Mouse (Mus musculus) left cerebral cortex, adult 11 months (tissue): Measurements from ENCODE around the gene AI182371.

ENCODE experiments used
- DNase-seq: peaks from one replicate; pipeline ENCODE4 v3.0.0; 2022; ENCODE audit warnings: low spot score

The AI182371 gene

DNA sequence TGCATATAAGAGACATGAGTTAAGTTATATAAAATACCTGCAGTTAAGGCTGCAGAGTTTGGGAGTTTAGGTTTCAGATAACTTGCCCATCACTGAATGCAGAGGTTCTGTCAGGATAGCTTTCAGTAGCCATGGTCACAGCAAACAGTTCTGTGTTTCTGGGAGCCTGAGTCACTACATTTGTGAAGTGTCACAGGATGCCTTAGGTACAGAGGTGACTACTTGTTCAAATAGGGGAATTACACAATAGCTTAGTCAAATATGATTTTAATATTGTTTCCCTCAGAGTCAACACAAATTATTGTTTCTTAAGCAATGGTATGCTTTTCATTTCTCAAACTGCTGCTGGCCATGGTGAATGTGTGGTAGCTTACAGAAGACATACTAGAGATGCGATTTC is 32.2 kb downstream of the AI182371 start:
- DNase-seq, result no peak

DNA sequence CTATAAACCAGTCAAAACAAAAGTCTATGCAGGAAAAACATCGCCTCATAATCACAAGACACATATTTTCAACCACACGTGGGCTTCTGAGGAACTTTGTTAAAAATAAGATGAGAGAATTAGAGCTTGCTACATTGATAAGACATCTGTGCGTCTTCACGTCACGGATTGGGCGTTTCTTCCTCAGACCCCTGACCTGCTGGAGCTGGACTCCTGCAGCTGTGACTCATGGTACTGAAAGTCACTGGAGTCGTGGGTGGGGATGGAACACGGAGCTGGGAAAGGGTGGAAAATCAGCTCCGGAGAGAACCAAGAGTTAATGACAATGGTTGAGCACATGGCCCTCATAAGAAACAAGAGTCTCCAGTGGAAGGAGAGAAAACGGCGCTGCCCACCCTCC is 34.2 kb downstream of the AI182371 start:
- no peak for DNase-seq

DNA sequence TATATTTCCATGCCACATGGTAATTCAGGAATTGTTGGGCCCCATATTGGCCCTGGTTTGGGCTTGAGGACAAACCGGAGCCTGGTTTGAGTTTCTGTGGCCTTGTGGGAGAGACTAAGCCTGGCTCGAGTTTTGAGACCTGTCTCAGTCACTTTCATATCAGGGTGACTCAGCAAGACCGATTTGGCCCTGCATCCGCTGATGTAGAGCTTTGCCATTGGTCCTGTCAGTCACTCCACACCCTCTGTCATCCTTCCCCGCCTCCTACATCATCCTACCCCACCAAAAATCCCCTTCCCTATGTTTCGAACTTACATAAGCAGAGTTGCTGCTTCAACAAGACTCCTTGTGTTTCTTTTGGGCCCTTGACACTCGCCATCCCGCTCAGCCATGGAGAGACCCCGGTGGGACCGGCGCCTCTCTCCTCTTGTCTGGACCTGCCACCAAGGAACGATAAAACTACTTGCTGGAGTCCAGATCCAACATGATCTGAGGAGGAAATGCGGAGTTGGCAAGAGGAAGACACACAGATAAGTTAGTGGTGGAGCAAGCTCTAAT is 34.7 kb downstream of the AI182371 start:
- DNase-seq, result no peak

DNA sequence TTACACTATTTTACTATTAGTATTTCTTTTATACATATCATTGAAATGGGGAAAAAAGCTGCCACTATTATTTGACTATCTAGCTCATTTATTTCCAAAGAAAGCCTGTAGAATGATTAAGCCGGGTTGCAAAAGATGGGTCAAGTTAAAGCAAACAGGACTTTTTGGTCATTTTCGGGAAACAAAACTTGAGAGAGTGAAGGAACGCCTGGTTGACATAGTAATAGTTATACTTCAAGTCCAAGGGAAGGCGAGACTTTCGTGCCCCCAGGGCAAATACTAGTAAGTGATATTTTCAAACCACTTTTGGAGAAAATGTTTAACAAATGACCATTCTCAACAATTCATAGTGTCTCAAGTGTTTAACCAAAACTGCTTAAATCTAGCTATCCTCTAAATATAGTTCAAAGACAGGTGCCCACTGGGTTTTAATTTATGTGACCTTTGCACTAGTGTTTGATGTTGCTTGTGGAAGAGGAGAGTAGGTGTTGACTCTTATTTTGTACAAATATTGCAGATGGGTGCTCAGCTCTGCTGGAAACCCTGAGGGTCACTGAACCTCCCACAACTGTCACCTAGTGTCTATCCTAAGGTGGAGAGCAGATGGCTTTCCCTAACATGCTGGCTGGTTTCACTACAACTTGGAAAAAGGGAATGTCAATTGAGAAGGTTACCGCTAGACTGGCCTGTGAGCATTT is 37.9 kb downstream of the AI182371 start:
- DNase-seq, result no peak

DNA sequence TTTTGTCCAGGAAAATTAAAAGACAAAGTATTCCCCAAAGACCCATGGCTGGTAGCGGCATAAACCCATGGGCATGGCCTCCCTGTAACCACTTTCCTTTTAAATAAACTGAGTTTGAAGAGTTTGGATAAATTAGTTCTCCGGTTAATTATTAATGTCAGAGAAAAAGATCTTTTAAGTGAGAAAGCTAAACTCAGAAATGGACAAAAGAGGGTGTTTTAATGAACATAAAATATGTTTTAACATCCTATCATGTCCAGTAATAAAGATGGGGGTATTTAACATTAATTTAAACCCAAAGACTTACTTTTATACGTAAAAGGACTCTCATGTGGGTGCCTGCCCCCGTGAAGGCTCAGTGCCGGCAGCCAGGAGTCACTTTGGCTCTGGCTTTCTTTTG is 40.0 kb downstream of the AI182371 start, which contains the start of gene Hc:
Gene Hc, minus strand, starts transcription at position 101 of the 400 bp plus-strand sequence.
- DNase-seq, result no peak

DNA sequence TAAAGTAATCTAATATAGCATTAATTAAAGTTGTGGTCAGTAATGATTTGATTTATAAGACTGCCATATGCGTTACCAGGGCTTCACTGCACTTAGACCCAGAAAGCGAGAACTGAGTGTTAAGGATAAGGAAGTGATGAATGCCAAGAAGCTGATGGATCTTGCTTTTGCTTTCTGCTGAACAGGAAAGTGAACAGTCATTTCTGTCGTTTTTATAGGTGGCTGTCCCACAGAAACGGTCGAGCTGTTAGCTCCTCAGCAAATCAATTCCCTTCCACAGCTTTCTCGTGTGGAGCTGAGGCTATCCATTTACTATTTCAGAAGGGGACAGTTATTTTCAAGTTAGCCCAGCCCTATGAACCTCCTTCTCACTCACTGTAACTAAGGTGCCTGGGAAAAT is 40.4 kb downstream of the AI182371 start:
- DNase-seq, result no peak

DNA sequence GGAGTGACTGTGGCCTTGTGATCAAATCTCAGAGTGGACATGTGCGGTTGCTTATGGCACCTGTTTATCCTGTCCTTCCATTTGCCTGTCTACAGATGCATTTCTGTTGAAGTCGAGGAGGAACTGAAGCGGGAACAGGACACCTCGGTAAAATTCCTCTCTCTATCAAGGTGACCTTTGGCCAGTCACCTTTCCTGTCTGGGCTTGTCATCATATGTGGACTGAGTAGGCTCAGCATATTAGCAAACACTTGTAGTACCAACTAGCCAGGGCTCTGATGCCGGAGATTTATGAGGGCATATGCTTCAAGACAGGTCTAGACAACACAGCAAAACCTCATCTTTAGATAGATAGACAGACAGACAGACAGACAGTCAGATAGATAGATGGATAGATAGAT is 41.1 kb downstream of the AI182371 start:
- no peak for DNase-seq

DNA sequence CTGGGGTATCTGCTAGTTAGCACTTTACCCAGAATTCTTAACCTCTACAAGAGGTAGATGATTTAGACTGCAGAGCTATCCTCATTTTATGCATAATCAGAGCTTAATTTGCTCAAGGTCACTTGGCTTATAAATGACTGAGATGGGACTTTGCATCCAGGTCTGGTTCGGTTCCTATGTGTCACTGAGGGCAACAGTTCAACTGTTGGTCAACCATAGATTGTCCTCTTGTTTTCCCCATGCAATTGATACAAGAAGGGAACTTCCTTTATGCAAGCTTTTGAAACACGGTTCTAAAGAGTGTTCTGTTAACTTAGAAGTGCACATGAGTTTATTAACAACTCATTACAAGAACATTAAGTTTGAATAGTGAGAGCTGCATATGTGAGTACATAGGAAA is 43.0 kb downstream of the AI182371 start:
- DNase-seq, result no peak

DNA sequence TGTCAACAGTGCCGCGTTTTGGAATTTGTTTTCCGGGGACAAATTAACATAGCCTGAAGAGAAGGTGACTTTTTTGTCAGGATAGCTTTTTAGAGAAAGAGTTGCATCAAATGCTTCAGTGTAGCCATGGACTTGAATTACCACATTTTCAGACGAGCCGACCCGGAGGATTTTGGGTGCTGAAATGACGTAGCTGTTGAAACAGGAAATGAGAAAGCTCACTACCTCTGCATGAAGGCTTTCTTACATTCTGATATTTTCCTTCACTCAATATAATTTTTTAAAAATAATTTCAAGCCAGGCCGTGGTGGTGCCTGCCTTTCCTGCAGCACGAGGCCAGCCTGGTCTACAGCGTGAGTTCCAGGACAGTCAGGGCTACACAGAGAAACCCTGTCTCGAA is 44.1 kb downstream of the AI182371 start:
- DNase-seq, result no peak

DNA sequence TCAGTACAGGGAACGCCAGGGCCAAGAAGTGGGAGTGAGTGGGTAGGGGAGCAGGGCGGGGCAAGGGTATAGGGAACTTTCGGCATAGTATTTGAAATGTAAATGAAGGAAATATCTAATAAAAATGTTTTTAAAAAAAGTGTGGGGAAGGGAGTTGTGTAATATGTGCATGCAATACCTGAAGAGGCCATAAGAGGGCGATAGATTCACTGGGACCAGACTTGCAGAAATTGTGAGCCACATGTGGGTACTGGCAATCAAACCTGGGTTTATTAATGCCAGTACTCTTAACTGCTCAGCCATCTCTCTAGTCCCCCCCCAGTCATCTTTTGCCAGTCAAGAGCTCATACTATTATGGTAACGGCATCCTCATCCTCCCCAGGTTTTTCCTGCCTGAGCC is 52.5 kb downstream of the AI182371 start:
- no peak for DNase-seq

DNA sequence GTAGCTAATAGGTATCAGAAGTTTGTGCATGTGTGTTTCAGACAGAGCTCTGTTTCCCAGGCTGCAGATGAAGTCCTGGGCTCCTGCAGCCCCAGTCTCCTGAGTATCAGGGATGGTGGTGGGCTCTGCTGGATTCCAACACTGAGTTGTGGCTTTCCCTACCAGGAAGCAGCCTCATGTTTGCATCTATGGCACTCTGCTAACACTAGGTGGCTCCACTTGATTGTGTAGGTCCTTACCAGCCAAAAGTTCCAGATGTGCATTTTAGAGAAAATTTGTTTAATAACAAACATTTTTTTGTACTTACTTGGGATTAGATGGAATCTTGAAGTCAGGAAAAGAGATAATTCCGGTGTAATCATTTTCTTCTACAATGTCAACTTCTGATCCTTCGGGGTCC is 56.4 kb downstream of the AI182371 start:
- peak; percentile 2 for DNase-seq

DNA sequence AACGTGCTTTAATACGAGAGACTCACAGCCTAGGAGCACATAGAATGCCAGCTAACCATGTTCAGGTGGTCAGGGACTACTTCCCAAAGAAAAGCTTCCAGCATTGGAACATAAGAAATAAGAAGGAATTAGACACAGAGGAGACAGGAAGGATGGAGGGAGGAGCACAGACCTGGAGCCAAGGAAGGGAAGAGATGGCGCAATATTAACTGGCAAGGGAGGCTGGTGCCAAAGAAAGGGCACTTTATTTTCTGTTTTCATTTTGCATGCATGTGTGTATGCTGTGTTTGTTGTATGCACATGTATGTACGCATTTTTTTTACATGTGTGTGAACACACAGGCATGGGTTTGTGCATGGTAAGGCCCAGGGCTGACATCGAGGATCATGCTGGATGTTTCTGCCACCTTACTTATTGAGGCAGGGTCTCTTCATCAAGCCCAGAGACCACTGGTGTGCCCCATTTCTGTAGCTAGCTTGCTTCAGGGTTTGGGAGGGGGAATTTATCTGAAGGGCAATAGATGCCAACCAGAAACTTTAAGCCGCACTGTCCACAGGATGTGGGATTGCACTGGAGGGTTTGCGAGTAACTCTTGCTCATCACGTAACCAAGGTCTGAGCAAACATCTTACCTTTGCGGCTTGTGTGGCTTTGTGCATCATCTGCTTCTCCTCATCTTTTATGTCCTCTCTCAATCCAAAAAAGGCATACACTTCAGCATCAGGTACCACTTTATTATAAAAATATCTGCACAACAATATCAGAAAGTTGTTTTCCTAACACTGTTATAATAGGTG is 62.6 kb downstream of the AI182371 start:
- DNase-seq, result no peak
